Mouse (Mus musculus) skeletal muscle tissue, postnatal 0 days (tissue): ENCODE results near the gene Omt2a. TPM values are rescaled to one million over a fixed set of nuclear protein-coding genes. Genes with fewer than 3 reads are reported as not detected.

Experiments used
- polyA plus RNA-seq: library from polyadenylated mRNA; unstranded; fragments of >200 nt; fragmentation: Nextera tagmentation; extraction: Ambion mirVana; gene quantifications from 2 replicates; pipeline ENCODE4 v1.2.1, GENCODE M21; 2015

The Omt2a gene
- not detected in 2 replicates for polyA plus RNA-seq

GRCm38 (mm10) chr9:78314696-78315095 lies at the start of gene Omt2a:
Gene Omt2a (minus strand): TSS chr9:78314796.

GRCm38 (mm10) chr9:78355611-78356010 lies 41.0 kb upstream of the Omt2a start, which contains the start of gene Gsta2:
Gene Gsta2 (minus strand): TSS chr9:78355788.

GRCm38 (mm10) chr9:78327289-78327688 lies 12.7 kb upstream of the Omt2a start, which contains the start of gene Omt2b:
Gene Omt2b (plus strand): TSS chr9:78327589.

GRCm38 (mm10) chr9:78289723-78290122 lies 24.9 kb downstream of the Omt2a start, which contains the start of gene Gm10639:
Gene Gm10639 (plus strand): TSS chr9:78289923.

Other genes with a start within 250 kb of the Omt2a start
- 46.0 and 49.0 TPM in 2 replicates for gene Fbxo9, start 205.7 kb downstream of the Omt2a start, polyA plus RNA-seq
- 14.4 and 14.5 TPM in 2 replicates for gene Ick, start 205.6 kb downstream of the Omt2a start, polyA plus RNA-seq
- 4.8 and 5.4 TPM in 2 replicates for gene Gsta4, start 132.0 kb downstream of the Omt2a start, polyA plus RNA-seq
- gene Gsta1, start 84.1 kb downstream of the Omt2a start, polyA plus RNA-seq: 0.72 TPM in 1 of 2 replicates, not detected in the other
- 0.77 TPM in 1 of 2 replicates, not detected in the other for gene Gm3776, start 57.7 kb downstream of the Omt2a start, polyA plus RNA-seq
- gene Gm10639, start 24.9 kb downstream of the Omt2a start, polyA plus RNA-seq: not detected in 2 replicates
- gene Omt2b, start 12.8 kb upstream of the Omt2a start, polyA plus RNA-seq: not detected in 2 replicates
- gene Gsta2, start 41.0 kb upstream of the Omt2a start, polyA plus RNA-seq: 0.17 and 1.3 TPM in 2 replicates
- gene Dppa5a, start 53.4 kb upstream of the Omt2a start, polyA plus RNA-seq: not detected in 2 replicates
- not detected in 2 replicates for gene Ooep, start 63.9 kb upstream of the Omt2a start, polyA plus RNA-seq
- 0.06 TPM in 1 of 2 replicates, not detected in the other for gene Ddx43, start 81.0 kb upstream of the Omt2a start, polyA plus RNA-seq
- gene Cgas, start 128.4 kb upstream of the Omt2a start, polyA plus RNA-seq: 1.0 and 1.2 TPM in 2 replicates
- gene Mto1, start 133.4 kb upstream of the Omt2a start, polyA plus RNA-seq: 19.1 and 19.8 TPM in 2 replicates
- 0.77 and 0.95 TPM in 2 replicates for gene Gm17324, start 134.0 kb upstream of the Omt2a start, polyA plus RNA-seq
- gene Eef1a1, start 174.4 kb upstream of the Omt2a start, polyA plus RNA-seq: 2,529 and 2,620 TPM in 2 replicates